Mouse (Mus musculus): ENCODE measurements at regions not wholly inside any gene's neighbourhood (a gene's known extent, or its start where the extent isn't known, plus 50 kb on each side); places are given as distances from the start of the nearest gene placed in this dataset.

DNA sequence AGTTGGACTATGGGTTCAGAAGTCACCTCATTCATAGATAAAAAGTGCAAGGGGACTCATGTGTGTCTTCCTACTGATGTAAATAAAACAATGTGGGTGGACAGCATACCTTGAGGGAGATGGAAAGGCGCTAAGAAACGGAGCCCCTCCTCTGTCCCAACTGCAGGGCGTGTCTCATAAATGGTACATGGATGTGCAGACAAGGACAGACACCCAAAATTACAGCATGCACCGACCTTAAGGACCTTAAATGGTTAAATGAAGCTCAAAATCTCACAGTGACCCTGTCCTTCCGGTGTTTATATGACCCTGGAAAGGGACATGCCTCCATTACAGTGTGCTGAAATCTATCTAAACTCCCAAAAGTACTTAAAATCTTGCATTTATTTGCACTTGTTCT, 106.5 kb upstream of the Sgk1 start:
- H3ac ChIP-seq (ENCODE audit: control insufficient read depth, insufficient read length), result no peak overlapping the region
- no peak for TF ChIP-seq MAX (IDR thresholded peaks at IDR 0.05; ENCODE audit: low read depth)
- TF ChIP-seq CEBPB (IDR thresholded peaks at IDR 0.05; ENCODE audit: insufficient read depth, poor library complexity, severe bottlenecking), result no peak
- no peak for TF ChIP-seq TCF3 (IDR thresholded peaks at IDR 0.05; ENCODE audit: insufficient read length, low read depth)
- TF ChIP-seq TCF12 (IDR thresholded peaks at IDR 0.05; ENCODE audit: insufficient read depth, poor library complexity, severe bottlenecking), result no peak
- no peak for TF ChIP-seq MYOD1 (IDR thresholded peaks at IDR 0.05; ENCODE audit: control insufficient read depth in 1 of 3, insufficient read length in 2 of 3, low read depth in 2 of 3)
- TF ChIP-seq SRF (IDR thresholded peaks at IDR 0.05; ENCODE audit: control insufficient read depth, insufficient read length, low read depth), result no peak
- no peak for TF ChIP-seq MYOG (IDR thresholded peaks at IDR 0.05; ENCODE audit: control insufficient read depth in 1 of 3, insufficient read depth in 1 of 3, insufficient read length in 2 of 3, low read depth in 2 of 3)
- no peak for TF ChIP-seq POLR2AphosphoS2 (IDR thresholded peaks at IDR 0.05; ENCODE audit: insufficient read length, low read depth)
- no peak for TF ChIP-seq E2F4 (IDR thresholded peaks at IDR 0.05; ENCODE audit: insufficient read depth)
- TF ChIP-seq REST (IDR thresholded peaks at IDR 0.05; ENCODE audit: insufficient read depth, insufficient read length), result no peak
- TF ChIP-seq POLR2A (IDR thresholded peaks at IDR 0.05; ENCODE audit: insufficient read length, low read depth), result no peak
- no peak for TF ChIP-seq USF1 (IDR thresholded peaks at IDR 0.05; ENCODE audit: low read depth)
- no peaks in the 10 kb centered on the region for H3K36me3 ChIP-seq (ENCODE audit: control insufficient read depth, insufficient read depth)
- H3K4me3 ChIP-seq, result no peak overlapping the region
- H3K79me2 ChIP-seq (ENCODE audit: control insufficient read depth, insufficient read depth), result no peaks in the 10 kb centered on the region
- no peak overlapping the region for H3K4me2 ChIP-seq (ENCODE audit: low read depth)
- H3K27me3 ChIP-seq (ENCODE audit: control insufficient read depth, insufficient read depth, insufficient read length), result no peaks in the 10 kb centered on the region

DNA sequence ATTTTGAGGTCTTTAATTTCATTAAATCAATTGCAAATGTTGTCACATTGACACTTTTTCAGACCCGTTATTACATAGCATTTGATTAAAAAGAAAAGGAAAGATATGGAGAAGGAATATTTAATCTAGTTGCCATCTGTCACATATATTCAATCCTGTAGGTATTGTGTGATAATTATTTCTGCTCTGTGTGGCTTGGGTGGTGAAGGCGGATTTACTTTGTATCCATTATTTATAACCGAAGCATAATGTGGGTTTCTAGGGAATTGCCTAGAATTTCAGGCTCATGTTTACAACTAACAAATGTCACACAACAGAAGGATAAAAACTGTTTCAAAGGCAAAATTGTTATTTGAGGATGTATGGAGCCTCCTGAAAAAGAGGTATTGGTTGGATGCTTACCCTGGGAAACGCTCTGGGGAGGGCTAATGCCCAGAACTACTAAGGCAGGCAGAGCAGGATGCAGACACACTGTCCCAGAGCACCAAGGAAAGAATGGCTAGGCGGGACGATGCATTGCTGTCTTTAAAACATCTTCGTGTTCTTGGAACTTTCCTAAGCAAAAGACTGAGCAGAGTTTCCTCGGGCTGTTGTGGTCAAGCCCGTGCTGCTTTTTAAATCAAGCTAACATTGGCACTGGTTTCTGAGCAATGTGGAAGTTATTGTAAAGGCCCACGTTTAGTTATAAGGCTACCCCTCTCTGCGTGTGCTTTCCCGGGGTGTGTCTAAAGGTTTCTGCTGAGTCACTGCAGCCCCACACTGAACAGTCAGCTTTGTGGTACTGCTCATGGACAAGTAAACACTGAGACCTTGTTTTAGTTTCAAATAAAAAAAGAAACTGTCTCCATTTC, 105.8 kb upstream of the Sgk1 start:
- Histone ChIP-seq H3K4me2 (ENCODE audit: low read depth) (peak overlapping the region; percentile 74), H3K79me2 (ENCODE audit: control insufficient read depth, insufficient read depth) (no peaks in the 10 kb centered on the region), H3K27me3 (ENCODE audit: control insufficient read depth, insufficient read depth, insufficient read length) (no peaks in the 10 kb centered on the region), H3K4me3 (no peak overlapping the region), H3ac (ENCODE audit: control insufficient read depth, insufficient read length) (no peak overlapping the region), H3K36me3 (ENCODE audit: control insufficient read depth, insufficient read depth) (no peaks in the 10 kb centered on the region)
- TF ChIP-seq MYOD1 (IDR thresholded peaks at IDR 0.05; ENCODE audit: control insufficient read depth in 1 of 3, insufficient read length in 2 of 3, low read depth in 2 of 3) (no peak), POLR2A (IDR thresholded peaks at IDR 0.05; ENCODE audit: insufficient read length, low read depth) (no peak)

DNA sequence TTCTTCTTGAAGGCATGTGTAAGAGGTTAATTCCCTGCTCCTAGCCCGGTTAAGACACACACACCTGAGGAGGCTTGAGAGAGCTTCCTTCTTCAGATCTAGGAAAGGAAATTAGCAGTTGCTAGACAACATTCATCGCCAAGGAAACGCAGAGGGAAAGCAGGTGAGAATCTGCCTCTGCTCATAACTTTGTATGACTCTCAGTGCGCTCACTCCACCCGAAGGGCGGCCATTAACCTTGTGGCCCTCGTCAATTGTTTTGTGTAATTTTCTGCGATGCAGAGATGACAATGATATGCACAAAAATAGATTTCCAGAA, 105.3 kb upstream of the Sgk1 start:
- peak overlapping the region; percentile 74 for H3K4me2 ChIP-seq (ENCODE audit: low read depth)

DNA sequence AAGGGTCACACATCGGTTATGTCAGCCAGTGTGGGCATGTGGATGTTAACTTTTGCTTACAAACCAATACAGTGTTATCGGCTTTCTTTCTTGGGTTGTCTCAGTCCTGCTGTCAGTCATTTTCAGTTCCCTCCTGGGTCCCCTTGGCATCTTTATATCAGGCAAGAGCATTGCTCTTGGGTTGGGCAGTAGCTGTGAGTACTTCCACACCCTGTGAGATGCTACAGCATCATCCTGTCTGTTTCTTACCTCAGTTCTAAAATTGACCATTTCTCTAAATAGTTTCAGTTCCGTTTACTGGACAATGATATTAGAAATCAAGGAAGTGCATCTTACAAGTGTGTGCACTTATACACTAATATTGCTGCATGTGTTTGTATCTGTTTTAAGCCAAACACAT, 104.9 kb upstream of the Sgk1 start:
- TF ChIP-seq USF1 (IDR thresholded peaks at IDR 0.05; ENCODE audit: low read depth) (no peak), REST (IDR thresholded peaks at IDR 0.05; ENCODE audit: insufficient read depth, insufficient read length) (no peak), MAX (IDR thresholded peaks at IDR 0.05; ENCODE audit: low read depth) (no peak), E2F4 (IDR thresholded peaks at IDR 0.05; ENCODE audit: insufficient read depth) (no peak), POLR2A (IDR thresholded peaks at IDR 0.05; ENCODE audit: insufficient read length, low read depth) (no peak), POLR2AphosphoS2 (IDR thresholded peaks at IDR 0.05; ENCODE audit: insufficient read length, low read depth) (no peak)

More for the DNA sequence above, 105.3 kb upstream of the Sgk1 start:
- no peak overlapping the region for H3K4me3 ChIP-seq
- H3K79me2 ChIP-seq (ENCODE audit: control insufficient read depth, insufficient read depth), result no peaks in the 10 kb centered on the region
- H3K36me3 ChIP-seq (ENCODE audit: control insufficient read depth, insufficient read depth), result no peaks in the 10 kb centered on the region
- H3ac ChIP-seq (ENCODE audit: control insufficient read depth, insufficient read length), result no peak overlapping the region
- no peaks in the 10 kb centered on the region for H3K27me3 ChIP-seq (ENCODE audit: control insufficient read depth, insufficient read depth, insufficient read length)
- no peak for TF ChIP-seq TCF12 (IDR thresholded peaks at IDR 0.05; ENCODE audit: insufficient read depth, poor library complexity, severe bottlenecking)
- no peak for TF ChIP-seq CEBPB (IDR thresholded peaks at IDR 0.05; ENCODE audit: insufficient read depth, poor library complexity, severe bottlenecking)
- no peak for TF ChIP-seq MYOD1 (IDR thresholded peaks at IDR 0.05; ENCODE audit: control insufficient read depth in 1 of 3, insufficient read length in 2 of 3, low read depth in 2 of 3)
- TF ChIP-seq MYOG (IDR thresholded peaks at IDR 0.05; ENCODE audit: control insufficient read depth in 1 of 3, insufficient read depth in 1 of 3, insufficient read length in 2 of 3, low read depth in 2 of 3), result no peak
- TF ChIP-seq SRF (IDR thresholded peaks at IDR 0.05; ENCODE audit: control insufficient read depth, insufficient read length, low read depth), result no peak
- no peak for TF ChIP-seq USF1 (IDR thresholded peaks at IDR 0.05; ENCODE audit: low read depth)
- TF ChIP-seq POLR2A (IDR thresholded peaks at IDR 0.05; ENCODE audit: insufficient read length, low read depth), result no peak
- TF ChIP-seq MAX (IDR thresholded peaks at IDR 0.05; ENCODE audit: low read depth), result no peak
- no peak for TF ChIP-seq REST (IDR thresholded peaks at IDR 0.05; ENCODE audit: insufficient read depth, insufficient read length)
- no peak for TF ChIP-seq E2F4 (IDR thresholded peaks at IDR 0.05; ENCODE audit: insufficient read depth)
- TF ChIP-seq POLR2AphosphoS2 (IDR thresholded peaks at IDR 0.05; ENCODE audit: insufficient read length, low read depth), result no peak

DNA sequence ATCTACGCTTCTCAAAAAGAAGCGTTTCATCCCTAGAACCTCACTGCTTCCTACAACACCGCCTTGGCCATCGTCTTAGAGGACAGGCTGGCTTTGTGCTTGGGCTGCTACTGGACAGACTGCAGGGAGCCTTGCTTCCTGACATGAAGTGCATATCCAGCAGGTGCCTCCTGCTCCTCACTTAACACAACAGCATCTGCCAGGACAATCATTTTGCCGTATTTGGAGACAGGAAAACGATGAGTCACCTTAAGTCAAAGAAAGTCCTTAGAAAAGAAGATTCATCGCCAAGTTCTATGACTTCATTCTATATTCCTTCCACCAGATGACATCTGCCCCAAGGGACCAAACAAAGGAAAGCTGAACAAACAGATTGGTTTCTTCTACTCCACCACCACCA, 98.5 kb upstream of the Sgk1 start:
- Histone ChIP-seq H3K79me2 (ENCODE audit: control insufficient read depth, insufficient read depth) (no peaks in the 10 kb centered on the region), H3ac (ENCODE audit: control insufficient read depth, insufficient read length) (no peak overlapping the region), H3K36me3 (ENCODE audit: control insufficient read depth, insufficient read depth) (no peaks in the 10 kb centered on the region), H3K27me3 (ENCODE audit: control insufficient read depth, insufficient read depth, insufficient read length) (no peaks in the 10 kb centered on the region), H3K4me2 (ENCODE audit: low read depth) (no peak overlapping the region), H3K4me3 (no peak overlapping the region)
- TF ChIP-seq TCF3 (IDR thresholded peaks at IDR 0.05; ENCODE audit: insufficient read length, low read depth), result no peak
- peak; percentile 95 for TF ChIP-seq SRF (IDR thresholded peaks at IDR 0.05; ENCODE audit: control insufficient read depth, insufficient read length, low read depth)
- TF ChIP-seq MAX (IDR thresholded peaks at IDR 0.05; ENCODE audit: low read depth), result no peak
- no peak for TF ChIP-seq POLR2AphosphoS2 (IDR thresholded peaks at IDR 0.05; ENCODE audit: insufficient read length, low read depth)
- no peak for TF ChIP-seq USF1 (IDR thresholded peaks at IDR 0.05; ENCODE audit: low read depth)
- TF ChIP-seq REST (IDR thresholded peaks at IDR 0.05; ENCODE audit: insufficient read depth, insufficient read length), result no peak
- TF ChIP-seq MYOG (IDR thresholded peaks at IDR 0.05; ENCODE audit: control insufficient read depth in 1 of 3, insufficient read depth in 1 of 3, insufficient read length in 2 of 3, low read depth in 2 of 3), result peak in 1 of 3 experiments; percentile 22
- TF ChIP-seq POLR2A (IDR thresholded peaks at IDR 0.05; ENCODE audit: insufficient read length, low read depth), result no peak
- TF ChIP-seq MYOD1 (IDR thresholded peaks at IDR 0.05; ENCODE audit: control insufficient read depth in 1 of 3, insufficient read length in 2 of 3, low read depth in 2 of 3), result peak in 1 of 3 experiments; percentile 60
- TF ChIP-seq CEBPB (IDR thresholded peaks at IDR 0.05; ENCODE audit: insufficient read depth, poor library complexity, severe bottlenecking), result no peak

More for the DNA sequence above, 104.9 kb upstream of the Sgk1 start:
- Histone ChIP-seq H3K4me3 (no peak overlapping the region), H3K79me2 (ENCODE audit: control insufficient read depth, insufficient read depth) (no peaks in the 10 kb centered on the region), H3K4me2 (ENCODE audit: low read depth) (peak overlapping the region; percentile 74), H3ac (ENCODE audit: control insufficient read depth, insufficient read length) (no peak overlapping the region), H3K27me3 (ENCODE audit: control insufficient read depth, insufficient read depth, insufficient read length) (no peaks in the 10 kb centered on the region), H3K36me3 (ENCODE audit: control insufficient read depth, insufficient read depth) (no peaks in the 10 kb centered on the region)
